Mouse (Mus musculus) heart, postnatal 36 days (tissue): ENCODE data around the gene Ssr4. TPM values are rescaled to one million over a fixed set of nuclear protein-coding genes. Genes with fewer than 3 reads are reported as not detected.

Experiments used
- DNase-seq, 2 experiments: peaks; one replicate each; pipeline ENCODE4 v3.0.0; 2021 to 2022
- intact Hi-C: fragments of 180-260 bp; cut with DNase I; formaldehyde crosslinking; loops from one replicate; pipeline ENCODE4 v1.15.1; 2025
- total RNA-seq, 2 experiments: library from RNA; stranded (reverse); gene quantifications; 2 replicates each; pipeline ENCODE4 v1.2.3; 2021

The Ssr4 gene
- total RNA-seq, 2 experiments from 2014 or later = 79.0 to 89.6 TPM

DNA sequence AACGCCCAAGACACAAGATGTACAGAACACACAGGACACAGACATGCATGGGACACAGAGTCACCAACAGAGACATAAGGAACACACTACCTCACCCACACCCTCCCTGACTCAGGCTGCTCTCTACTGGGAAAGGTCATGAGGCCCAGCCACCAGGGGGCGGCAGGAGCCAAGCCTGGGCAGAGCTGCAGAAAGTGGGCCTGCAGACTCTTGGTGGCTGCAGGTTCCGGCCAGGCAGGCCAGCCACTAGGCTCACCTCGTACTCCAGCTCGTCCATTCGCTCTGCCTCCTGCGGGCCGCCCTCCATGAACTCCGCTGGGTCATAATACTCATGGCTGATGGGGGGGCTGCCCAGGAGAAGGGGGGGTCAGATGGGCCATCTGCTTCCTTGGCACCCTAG, 11.7 kb downstream of the Ssr4 start:
- intact Hi-C loops = loop anchor here (1.0 to 5.0 kb wide), 3 partner anchors 97 to 614 kb away; no protein-coding TSS in a partner anchor
- peak; percentile 68 to 77 for DNase-seq

DNA sequence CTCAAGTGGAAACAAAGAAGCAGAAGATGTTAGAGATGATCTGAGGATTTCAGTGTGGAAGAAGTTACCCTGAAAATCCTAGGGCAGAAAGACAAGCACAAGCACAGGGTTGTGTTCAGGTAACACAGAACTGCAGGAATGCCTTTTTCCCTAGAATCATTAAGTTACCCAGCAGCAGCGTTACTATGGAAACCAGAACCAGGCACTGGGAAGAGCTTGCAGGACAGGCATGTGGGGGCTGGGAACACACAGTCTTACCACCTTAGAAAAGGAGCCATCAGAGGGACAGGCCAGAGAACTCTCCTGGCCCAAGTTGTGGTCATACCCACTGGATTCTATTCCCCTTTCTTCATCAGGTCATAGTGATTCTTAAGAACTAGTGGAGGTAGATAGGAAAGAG, 19.0 kb downstream of the Ssr4 start:
- intact Hi-C loops = no loop called here
- DNase-seq = no peak

DNA sequence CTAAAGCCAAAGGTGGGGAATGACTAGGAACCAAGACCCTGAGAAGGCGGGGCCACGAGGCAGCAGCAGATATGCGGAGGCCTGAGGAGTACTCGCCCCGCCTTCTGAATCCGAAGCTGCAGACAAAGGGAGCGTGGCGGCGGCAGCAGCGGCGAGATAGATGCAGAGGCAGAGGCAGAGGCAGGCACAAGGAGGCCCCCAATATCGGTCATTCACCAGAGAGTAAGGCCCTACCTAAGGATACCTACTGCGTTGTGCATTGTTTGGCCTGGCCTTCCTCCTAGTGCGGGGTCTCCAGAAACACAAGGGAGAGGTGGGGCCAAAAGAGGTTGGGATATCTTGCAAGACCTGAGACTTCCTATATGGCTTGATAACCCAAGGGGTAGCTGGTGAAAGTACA, 28.2 kb downstream of the Ssr4 start:
- no peak for DNase-seq
- intact Hi-C loops = no loop called here

DNA sequence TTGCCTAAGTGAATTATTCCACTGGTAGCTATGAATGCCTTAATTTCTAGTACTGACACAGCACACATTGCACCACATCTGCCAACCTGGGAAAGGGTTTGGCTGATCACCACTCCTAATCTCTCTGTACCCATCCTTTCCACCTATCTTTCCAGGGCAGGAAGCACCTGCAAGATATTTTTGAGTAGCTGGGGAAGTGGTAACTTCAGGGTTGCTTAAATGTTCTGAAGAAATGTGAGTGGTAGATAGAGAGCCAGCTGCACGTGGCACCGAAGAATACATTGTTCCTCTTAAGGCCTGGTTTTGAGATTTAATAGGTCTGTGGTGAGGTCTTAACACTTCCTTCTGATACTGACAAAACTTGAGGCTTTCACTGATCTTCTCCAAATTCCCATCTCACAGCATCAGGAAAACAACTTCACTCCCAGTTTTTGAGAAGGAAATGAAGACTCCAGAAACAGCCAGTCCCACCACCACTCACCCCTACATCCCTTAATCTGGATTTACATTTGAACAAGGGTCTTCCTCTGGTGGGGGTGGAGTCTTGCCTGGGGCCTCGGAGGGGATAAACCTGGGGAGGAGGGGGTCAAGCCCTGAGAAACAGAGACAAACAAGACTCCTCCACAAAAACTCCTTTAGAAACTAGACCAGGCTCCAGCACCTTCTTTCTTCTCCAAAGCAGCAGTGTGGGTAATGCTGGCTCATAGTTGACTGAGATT, 29.9 kb downstream of the Ssr4 start:
- intact Hi-C loops = no loop called here
- no peak for DNase-seq

DNA sequence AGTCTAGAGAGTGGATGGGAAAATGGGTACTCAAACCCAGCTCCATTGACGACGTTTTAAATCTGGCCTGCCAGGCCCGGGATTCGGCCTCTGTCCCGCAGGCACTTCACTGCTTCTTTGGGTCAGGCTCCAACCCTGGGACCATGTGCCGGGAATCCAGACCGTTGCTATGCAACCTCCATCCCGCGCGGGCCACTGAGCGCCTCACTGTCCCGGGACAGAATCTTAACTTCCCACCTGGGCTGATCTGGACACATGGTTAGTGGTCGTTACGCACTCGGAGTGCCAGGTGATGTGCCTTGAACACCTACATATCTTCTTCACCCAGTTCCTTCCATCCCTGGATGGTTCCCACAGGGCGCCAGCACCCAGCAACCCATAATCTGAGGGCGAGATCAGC, 36.9 kb downstream of the Ssr4 start:
- DNase-seq = no peak
- intact Hi-C loops = no loop called here

DNA sequence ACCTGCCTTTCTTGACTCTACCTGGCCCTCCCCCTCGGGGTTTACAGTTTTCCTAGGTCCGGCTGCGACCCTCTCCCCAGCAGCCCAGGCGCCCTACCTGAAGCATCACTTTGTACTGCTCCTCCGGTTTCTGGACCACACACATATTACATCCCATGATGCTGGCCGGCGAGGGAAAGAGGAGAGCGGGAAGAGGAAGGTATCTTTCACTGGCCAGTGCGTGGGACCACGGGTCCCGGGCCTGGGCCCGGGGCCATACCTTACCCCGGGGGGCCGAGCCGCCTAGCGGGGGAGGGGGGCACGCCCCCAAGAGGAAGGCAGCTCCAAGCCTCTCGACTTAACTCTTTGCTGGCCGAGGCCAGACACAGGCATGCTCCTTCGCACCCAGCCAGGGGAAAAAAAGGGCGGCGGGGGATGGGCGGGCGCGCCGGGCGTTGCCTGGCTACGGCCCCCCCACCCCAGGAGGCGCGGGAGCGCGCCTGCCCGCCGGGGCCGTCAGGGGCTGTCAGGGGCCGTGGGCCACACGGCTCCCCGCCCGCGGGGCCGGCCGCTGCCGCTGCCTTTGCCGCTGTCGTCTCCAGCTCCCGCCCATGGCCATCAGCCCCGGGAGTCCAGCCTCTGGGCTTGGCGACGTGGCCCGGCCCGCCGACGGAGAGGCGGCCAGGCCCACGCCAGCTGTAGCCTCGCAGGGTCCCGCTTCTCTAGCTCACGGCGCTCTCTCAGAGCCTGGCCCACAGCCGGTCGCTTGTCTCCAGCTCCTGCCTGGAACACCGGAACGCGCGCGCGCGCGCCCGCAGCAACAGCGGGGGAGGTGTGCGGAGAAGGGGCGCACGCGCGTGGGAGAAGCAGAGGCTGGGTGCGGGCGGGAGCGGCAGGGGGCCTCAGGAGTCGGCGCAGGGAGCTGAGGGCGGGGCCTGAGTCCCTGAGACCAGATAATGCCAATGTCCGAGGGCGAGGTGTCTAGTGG, 37.6 kb downstream of the Ssr4 start, which contains the start of gene Pdzd4:
Gene Pdzd4 (minus strand): TSS at position 785 of the 967 bp plus-strand sequence.
- intact Hi-C loops = no loop called here
- DNase-seq = peak; percentile 24 to 32

DNA sequence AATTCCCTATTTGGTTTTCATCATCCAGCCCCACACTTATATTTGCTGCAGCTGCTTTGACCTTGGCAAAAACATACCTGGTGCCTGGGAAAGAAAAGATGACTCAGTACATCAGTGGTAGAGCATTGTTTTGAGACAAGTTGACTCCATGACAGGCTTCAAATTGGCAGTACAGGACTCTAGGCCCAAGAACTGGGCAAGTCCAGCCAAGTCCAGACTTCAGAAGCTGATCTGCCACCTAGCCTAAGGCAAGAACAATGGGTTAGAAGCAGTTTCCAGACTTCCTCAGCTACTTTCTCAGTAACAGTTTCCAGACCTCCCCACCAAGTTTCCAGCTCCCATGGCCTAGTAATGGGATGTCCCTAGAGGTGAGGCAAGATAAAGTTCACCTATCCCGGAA, 48.9 kb downstream of the Ssr4 start:
- intact Hi-C loops = no loop called here
- no peak for DNase-seq

DNA sequence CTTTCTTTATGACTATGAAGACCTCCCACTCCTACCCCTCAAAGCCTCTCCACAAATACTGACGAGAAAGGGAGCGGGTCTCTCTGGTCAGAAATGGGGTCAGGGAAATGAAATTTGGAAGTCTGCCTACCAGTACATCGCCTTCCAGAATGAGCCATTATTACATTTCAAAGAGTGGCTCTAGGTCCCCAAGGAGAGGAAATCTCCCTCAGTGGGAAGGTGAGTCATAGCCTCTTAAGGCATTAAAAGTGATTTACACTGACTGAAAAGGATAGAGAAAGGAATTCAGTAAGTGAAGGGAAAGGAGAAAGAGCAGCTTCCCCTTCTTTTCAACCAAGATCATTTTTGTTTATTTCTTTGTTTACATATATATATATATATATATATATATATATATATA, 49.9 kb downstream of the Ssr4 start:
- intact Hi-C loops = no loop called here
- DNase-seq = no peak

Other genes with a start within 250 kb of the Ssr4 start
- not detected for gene Dusp9, start 147.6 kb upstream of the Ssr4 start, total RNA-seq
- 1 to 10 TPM; 5.1 to 7.1 TPM for gene Pnck, start 126.9 kb upstream of the Ssr4 start, total RNA-seq
- gene Slc6a8, start 113.9 kb upstream of the Ssr4 start, total RNA-seq = 100 to 1,000 TPM; 130 to 145 TPM
- gene Bcap31, start 70.9 kb upstream of the Ssr4 start, total RNA-seq = 10 to 100 TPM; 74.2 to 83.4 TPM
- 10 to 100 TPM; 29.6 to 33.6 TPM for gene Abcd1, start 70.4 kb upstream of the Ssr4 start, total RNA-seq
- 1 to 10 TPM; 1.6 to 2.1 TPM for gene Plxnb3, start 29.9 kb upstream of the Ssr4 start, total RNA-seq
- 10 to 100 TPM; 31.0 to 33.7 TPM for gene Srpk3, start 12.6 kb upstream of the Ssr4 start, total RNA-seq
- 100 to 1,000 TPM; 621 to 648 TPM for gene Idh3g, start 131 bp upstream of the Ssr4 start, total RNA-seq
- gene Pdzd4, start 37.9 kb downstream of the Ssr4 start, total RNA-seq = 1 to 10 TPM; 1.4 to 1.5 TPM
- gene Avpr2, start 105.1 kb downstream of the Ssr4 start, total RNA-seq = not detected
- gene L1cam, start 109.1 kb downstream of the Ssr4 start, total RNA-seq = 1 to 10 TPM; 2.8 to 4.5 TPM
- gene Arhgap4, start 134.8 kb downstream of the Ssr4 start, total RNA-seq = 1 to 10 TPM; 1.2 to 1.5 TPM
- gene Naa10, start 134.9 kb downstream of the Ssr4 start, total RNA-seq = 10 to 100 TPM; 58.2 to 61.4 TPM
- gene Renbp, start 143.8 kb downstream of the Ssr4 start, total RNA-seq = 1 to 10 TPM; 5.4 to 6.7 TPM
- gene Hcfc1, start 179.3 kb downstream of the Ssr4 start, total RNA-seq = 10 to 100 TPM; 34.3 to 37.2 TPM
- gene Irak1, start 236.9 kb downstream of the Ssr4 start, total RNA-seq = 10 to 100 TPM; 54.1 to 60.7 TPM